ENCODE assay signal across 16 mouse cellular contexts in the genomic region with DNA sequence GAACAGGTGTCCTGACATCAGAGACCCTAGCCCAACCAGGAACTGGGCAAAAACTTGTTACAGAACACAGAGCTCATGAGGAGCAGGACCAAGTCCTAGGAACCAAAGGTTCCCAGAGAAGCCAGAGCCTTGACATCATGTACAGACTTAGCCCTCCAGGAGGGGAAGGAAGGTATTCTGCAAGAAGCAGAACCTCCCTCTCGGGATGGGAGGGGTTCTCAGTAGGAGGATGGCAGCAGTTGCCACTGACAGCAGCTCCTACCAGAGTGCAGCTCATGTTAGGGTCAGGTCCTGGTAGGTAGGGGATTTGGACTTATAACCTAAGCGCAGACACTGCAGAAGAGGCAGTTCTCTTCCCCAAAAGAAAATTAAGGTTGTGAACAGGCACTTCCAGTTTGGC.
"Had no signal": no experiment of that assay in that cellular context is flagged by ENCODE, and none has a peak within 500 bp of the region (broad histone marks: within the 10 kb centered on the region; RNA-seq: fewer than 3 reads in every experiment).

No protein-coding gene starts in this region.

- H3K27me3 ChIP-seq: liver, embryonic 12.5 days; midbrain, embryonic 13.5 days; midbrain, embryonic 15.5 days; neural tube, embryonic 15.5 days; stomach, embryonic 15.5 days had no signal

- H3K4me3 ChIP-seq: liver, embryonic 12.5 days; midbrain, embryonic 13.5 days; midbrain, embryonic 15.5 days; myocyte; neural tube, embryonic 13.5 days; neural tube, embryonic 15.5 days; stomach, embryonic 15.5 days had no signal

- ATAC-seq: liver, embryonic 12.5 days; midbrain, embryonic 13.5 days; midbrain, embryonic 15.5 days had no signal

- H3K4me1 ChIP-seq: midbrain, embryonic 13.5 days; midbrain, embryonic 15.5 days; neural tube, embryonic 13.5 days; neural tube, embryonic 15.5 days had no signal

- DNase-seq: lung, adult 18-20 months; lung, embryonic 14.5 days; lung, postnatal 10 days; lung, postnatal 4 days; retina, postnatal 1 day; right cerebral cortex, postnatal 14 days; thymus, adult 2 months; thymus, postnatal 25 days; thymus, postnatal 4 days had no signal

- H3K36me3 ChIP-seq: liver, embryonic 12.5 days; midbrain, embryonic 13.5 days; midbrain, embryonic 15.5 days; neural tube, embryonic 13.5 days; neural tube, embryonic 15.5 days; stomach, embryonic 15.5 days had no signal

- H3K9me3 ChIP-seq: liver, embryonic 12.5 days; midbrain, embryonic 13.5 days; midbrain, embryonic 15.5 days; neural tube, embryonic 13.5 days; neural tube, embryonic 15.5 days; stomach, embryonic 15.5 days had no signal
